Mouse (Mus musculus) retina, postnatal 1 day (tissue): ENCODE measurements at regions not wholly inside any gene's neighbourhood (a gene's known extent, or its start where the extent isn't known, plus 50 kb on each side); places are given as distances from the start of the nearest gene placed in this dataset.

ENCODE experiments used
- DNase-seq: peaks from one replicate; pipeline ENCODE4 v3.0.0-alpha.2; 2012

GRCm38 (mm10) chr15:62849326-62849725 lies 995.7 kb downstream of the Gsdmc2 start:
- no peak for DNase-seq

- no peak for DNase-seq
Measured at GRCm38 (mm10) chr15:62845884-62846283, 999.1 kb downstream of the Gsdmc2 start.

- peak; percentile 3 for DNase-seq
Measured at GRCm38 (mm10) chr15:62825586-62825985, 1019.4 kb downstream of the Gsdmc2 start.

DNA sequence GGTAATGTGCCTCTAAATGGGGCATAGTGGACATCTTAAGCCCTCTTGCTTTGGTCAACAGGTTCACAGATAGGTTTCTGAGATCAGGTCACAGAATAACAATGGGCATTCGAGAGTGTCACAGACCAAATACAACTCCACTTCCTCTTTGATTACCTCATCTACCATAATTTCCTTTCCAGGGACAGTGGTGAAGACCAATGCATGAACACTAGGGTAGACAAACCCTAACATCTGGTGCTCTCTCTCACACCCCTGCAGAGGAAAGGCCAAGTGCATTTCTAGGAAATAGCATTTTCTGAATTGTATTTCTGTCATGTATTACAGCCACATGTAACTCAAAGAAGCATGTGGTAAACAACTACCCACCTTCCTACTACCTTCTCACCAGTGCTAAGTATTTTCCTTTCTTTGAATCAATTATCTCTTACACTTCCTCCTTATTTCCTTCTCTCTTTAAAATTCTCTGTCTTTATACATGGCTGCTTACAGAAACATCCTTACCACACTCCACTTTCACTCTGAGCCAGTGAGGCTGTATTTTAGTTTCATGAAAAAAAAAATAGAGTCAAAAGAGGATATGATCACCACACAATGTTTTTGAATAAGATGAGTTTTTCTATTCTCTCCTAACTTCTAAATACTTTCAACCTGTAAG lies 1021.0 kb downstream of the Gsdmc2 start:
- no peak for DNase-seq

DNA sequence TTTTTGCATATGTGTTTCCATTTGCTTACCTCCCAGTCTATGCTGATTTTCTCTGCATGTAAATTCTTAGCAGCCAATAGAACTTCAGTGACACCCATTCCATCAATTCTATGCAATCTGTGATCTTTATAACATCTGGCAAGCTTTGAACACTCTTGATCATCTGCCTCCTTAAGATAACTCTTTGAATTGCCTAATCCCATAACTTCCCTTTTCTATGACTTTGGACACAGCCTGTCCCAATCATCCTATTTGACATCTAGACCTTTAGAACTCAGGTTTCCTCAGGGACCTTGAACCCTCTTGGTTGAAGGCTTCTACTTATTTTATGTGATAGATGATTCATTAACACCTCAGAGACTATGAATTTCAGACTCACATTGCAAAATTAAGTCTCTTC lies 1022.7 kb downstream of the Gsdmc2 start:
- no peak for DNase-seq

DNA sequence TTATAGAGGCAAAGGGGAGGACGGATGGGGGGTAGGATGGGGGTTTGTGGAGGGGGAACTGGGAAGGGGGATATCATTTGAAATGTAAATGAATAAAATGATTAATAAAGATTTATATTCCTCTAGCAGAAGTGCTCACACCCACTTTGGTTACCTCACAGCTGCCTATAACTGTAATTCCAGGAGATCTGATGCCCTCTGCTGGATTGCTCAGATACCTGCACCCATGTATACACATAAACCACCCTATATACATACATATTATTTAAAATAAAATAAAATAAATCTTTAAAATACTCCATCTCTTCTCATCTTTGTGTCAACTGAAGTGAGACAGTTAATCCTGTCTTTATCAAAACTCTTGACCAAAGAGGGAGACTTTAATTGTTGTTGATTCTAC lies 1031.9 kb downstream of the Gsdmc2 start:
- no peak for DNase-seq

DNA sequence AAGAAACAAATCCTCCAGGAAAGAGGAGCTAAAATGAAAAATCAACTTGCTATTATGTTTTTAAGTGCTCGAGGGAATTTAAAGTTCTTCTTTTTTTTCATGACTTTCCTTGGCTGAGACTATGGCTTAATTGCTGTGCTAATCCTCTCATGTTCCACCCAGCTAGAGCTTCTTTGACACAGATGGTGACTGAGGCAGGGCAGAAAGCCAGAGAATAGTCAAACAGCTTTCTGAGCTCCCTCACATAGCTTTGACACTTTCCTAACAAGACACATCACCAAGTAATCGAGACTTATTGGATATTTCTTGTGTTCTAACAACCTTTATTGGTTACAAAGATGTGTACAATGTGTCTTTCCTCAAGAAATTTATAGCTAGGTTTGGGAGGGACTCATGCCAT lies 1033.0 kb downstream of the Gsdmc2 start:
- DNase-seq = peak; percentile 4

DNA sequence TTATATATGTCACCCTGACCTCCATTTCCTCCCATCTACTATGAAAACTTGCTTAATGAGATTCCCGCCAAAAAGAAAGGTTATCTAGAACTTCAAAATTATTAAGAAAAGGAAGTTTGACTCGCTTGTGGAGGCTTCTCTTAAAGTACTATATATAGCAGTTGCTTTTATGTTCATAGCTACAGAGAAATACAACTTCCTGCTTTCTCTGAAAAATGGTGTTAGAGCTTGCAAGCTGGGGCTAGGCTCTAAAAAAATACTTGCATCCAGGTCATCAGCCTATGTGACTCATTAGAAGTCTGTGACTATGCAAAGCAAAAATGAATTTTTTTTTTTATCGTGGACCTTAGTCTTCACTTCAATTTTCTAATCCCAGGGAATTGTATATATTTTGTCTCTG lies 1035.7 kb downstream of the Gsdmc2 start:
- DNase-seq = no peak

DNA sequence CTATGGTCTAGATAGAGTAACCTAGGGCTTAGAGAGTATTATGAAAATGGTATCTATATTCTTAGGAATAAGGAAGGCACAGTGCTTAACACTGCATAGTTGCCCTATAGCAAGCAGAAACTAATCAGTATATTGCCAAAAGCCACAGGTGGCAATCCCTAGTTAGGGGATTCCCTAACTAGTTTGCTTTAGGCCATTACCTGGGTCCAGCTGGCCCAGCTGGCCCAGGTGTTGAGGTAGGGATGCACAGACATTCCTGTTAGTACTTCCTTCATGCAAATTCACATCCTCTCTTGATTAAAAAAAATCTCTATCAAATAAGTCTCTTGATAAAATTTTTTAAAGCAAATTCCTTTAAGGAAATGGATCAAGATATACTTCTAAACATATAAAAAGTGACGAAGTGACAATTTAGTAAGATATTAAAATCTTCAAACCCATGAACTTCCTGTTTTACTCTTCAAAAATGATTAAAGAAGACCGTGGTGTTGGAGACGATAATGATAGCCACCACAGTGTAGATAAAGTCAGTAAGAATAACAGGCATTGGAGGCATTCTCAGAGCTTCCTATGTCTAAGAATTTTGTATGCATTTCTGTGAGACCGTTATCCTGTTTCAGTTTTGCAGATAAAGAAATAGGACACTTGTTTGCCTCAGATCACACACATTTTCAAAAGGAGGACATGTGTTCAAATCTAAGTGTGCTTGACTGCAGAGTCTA lies 1036.7 kb downstream of the Gsdmc2 start:
- no peak for DNase-seq

DNA sequence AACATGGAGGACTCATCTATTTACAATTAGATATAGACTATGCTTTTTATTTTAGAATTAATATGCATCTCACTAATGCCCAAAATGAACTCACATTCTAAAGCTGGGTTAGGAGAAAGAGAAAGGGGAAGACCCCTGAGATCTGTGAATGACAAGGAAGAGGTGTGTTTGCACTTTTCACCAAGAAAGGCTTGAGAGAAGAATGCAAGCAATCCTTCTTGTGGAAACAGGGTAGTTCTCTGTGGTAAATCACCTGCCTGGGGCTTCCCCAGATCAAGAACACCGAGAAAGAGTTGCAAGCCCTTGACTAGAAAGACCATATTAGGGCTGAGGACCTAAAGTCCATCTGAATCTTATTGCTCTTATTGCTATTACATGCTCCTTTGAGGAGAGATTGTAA lies 1037.6 kb downstream of the Gsdmc2 start:
- DNase-seq = no peak

DNA sequence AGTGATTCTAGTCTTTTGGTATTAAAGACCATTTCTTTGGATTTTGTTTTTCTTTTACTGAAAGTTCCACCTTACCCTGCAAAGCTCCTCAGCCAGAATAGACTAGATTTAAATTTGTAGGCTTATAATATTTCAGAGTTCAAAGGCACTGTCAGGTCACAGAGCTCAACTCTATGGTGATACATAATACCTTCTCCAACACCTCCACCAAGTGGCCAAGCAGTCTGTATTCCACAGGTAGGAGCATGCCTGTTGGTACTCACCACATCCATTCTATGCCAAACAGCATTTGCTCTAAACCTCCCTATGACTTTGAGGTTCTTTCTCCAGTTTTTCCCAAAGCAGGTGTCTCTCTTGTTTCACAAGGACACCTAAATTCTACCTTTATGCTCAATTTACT lies 1042.2 kb downstream of the Gsdmc2 start:
- no peak for DNase-seq

GRCm38 (mm10) chr15:62798731-62799130 lies 1046.2 kb downstream of the Gsdmc2 start:
- no peak for DNase-seq

- DNase-seq = no peak
Measured at GRCm38 (mm10) chr15:62793569-62793968, 1051.4 kb downstream of the Gsdmc2 start.

GRCm38 (mm10) chr15:62792084-62792483 lies 1052.9 kb downstream of the Gsdmc2 start:
- no peak for DNase-seq

GRCm38 (mm10) chr15:62787753-62788152 lies 1057.2 kb downstream of the Gsdmc2 start:
- DNase-seq = no peak

GRCm38 (mm10) chr15:62786315-62786714 lies 1058.7 kb downstream of the Gsdmc2 start:
- DNase-seq = no peak

DNA sequence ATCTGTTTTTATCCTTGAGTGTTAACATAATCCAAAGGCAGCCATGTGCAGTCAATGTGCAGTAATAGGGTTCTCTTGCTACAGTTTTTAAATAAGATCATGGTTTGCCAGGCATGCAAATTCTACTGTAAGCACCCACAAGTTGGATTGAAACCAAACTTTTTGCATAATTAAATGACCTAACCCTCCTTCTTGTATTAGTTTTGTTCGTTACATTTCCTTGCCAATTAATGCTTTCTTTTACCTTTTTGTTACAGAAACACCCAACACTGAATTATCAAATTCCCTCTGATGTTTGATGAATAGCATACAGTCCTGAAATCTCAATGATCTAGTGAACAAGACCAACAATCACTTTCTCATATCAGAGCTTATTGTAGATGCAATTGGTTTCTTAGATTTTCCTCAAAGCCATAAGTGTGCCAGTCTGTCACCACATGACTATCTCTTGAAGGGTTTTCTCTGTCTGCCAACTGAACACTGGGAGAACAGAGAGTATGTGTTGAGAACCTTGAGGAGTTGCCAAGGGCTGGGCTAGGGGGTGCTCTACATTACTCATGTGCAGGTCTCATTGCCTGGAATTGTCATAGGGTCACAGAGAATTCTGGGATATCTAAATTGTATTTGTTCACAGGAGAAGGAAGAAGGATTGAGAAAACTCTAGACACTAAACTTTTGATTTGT lies 1060.4 kb downstream of the Gsdmc2 start:
- DNase-seq = no peak

DNA sequence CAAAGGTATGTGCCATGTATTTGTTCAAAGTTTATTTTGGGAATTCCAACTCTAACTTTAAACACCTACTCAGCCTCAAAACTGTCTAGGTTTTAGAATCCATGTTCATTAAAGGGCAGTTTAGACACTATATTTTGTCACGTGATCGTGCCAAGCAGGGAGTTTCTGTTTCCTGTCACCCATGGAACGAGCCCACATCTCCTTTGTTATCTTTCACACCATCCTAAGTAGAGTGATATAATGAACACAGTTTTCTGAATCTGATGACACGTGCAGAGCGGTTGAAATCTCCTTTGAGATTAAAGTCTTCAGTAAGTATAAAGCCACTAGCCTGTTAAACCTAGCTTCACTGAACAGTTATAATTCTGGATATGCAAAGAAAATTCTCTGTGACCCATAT lies 1066.1 kb downstream of the Gsdmc2 start:
- no peak for DNase-seq

DNA sequence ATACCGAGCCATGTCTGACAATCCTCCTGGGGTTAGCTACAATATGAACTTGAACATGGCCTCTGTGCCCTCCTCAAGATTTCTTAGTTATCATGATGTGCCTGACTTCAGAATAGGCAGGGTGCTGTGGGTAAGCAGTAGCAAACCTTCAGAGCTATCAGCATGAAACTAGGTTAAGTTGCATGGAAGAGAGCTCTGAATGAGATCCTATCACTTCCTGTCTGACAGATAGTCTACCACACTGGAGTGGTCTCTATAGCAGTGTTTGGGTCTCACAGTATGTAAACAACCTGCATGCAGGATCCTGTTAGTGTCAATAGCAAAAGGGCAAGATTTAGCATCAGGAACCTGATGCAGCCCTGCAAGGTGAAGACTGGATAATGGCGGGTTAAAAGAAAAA lies 1092.3 kb downstream of the Gsdmc2 start:
- DNase-seq = no peak

GRCm38 (mm10) chr15:62743879-62744278 lies 1101.1 kb downstream of the Gsdmc2 start:
- no peak for DNase-seq

DNA sequence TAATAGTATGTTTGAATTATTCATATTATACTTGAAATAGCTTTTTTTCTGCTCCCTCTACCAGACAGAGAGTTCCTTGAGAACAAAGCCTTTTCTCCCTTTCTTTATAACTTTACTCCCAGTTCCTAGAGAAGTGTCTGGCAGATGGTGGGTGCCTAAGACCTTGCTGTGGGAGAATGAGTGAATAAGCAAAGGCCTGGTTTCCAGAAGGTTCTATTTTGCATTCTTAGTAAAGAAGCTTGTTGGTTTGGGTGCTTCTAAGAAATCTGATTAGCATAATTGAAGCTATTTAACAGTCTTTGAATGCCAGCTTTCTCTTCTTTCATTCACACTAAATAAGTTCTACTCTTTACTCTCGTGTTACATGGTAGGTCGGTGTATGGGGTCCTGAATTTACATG lies 1104.2 kb downstream of the Gsdmc2 start:
- no peak for DNase-seq

GRCm38 (mm10) chr15:62735334-62735733 lies 1109.6 kb downstream of the Gsdmc2 start:
- no peak for DNase-seq

DNA sequence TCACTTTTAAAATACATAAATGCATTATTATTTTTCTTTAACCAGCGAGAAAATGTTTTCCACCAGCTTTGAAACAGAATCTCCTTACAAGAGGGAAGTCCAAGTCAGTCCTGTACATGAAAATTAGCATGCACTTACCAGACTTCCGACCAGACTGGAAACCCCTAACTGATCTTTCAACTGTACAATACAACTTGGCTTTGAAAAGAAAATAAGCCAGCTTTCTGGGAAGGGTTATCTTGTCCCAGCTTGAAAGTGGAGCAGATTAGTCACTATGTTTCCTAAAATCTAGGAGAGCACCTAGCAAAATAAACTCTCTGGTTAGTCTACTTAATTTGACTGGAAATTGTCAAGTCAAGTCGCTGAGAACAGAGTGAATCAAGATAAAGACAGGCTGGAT lies 1110.1 kb downstream of the Gsdmc2 start:
- DNase-seq = no peak

- no peak for DNase-seq
Measured at GRCm38 (mm10) chr15:62730524-62730923, 1114.5 kb downstream of the Gsdmc2 start.
